24 mouse cellular contexts compared by ENCODE assay signal in the genomic region with DNA sequence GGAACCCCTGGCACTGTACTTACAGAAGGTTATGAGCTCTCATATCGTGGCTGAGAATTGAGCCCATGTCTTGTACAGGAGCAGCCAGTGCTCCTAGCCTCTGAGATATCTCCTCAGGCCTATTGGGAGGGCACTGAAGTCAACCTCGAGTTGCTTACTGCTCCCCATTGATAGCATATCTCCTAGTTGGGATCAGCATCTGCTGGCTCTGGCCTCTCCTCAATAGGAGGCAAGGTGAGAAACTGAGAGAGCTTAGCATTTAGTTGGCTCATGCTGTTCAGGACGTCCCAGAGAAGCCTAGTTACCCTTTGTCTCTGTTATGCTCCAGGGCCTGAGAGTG. TPM values are rescaled to one million over a fixed set of nuclear protein-coding genes. Genes with fewer than 3 reads are reported as not detected.
DNase-seq lines count a peak whose midpoint lies in the region; ATAC-seq and TF ChIP-seq lines count a peak whose summit lies in the region.
"Had no signal": no experiment of that assay in that cellular context is flagged by ENCODE, and none has a peak within 500 bp of the region (broad histone marks: within the 10 kb centered on the region; RNA-seq: fewer than 3 reads in every experiment).

No protein-coding gene starts in this region.

- H3K4me2 ChIP-seq in kidney, embryonic 15.5 days, result no peak overlapping the region
- H3K4me2 ChIP-seq in liver, embryonic 14.5 days (ENCODE audit: low read depth), result peak overlapping the region; percentile 61
- H3K4me2 ChIP-seq: embryonic facial prominence, embryonic 13.5 days; heart, embryonic 13.5 days; limb, embryonic 12.5 days; lung, embryonic 14.5 days; midbrain, embryonic 13.5 days; neural tube, embryonic 13.5 days had no signal

- no peak for DNase-seq in kidney, postnatal 36 days
- DNase-seq in liver, embryonic 14.5 days (ENCODE audit: low read depth in 3 of 3, low spot score in 3 of 3), result peak in 1 of 3 experiments; percentile 63
- DNase-seq in cerebellum, adult 11 months, result no peak
- DNase-seq in heart, postnatal 36 days, result no peak
- no peak for DNase-seq in left cerebral cortex, postnatal 36 days (ENCODE audit: low spot score in 2 of 2)
- DNase-seq: cerebellum, adult 9-10 months; heart, postnatal 4 days; kidney, adult 18-20 months; kidney, postnatal 14 days; lung, embryonic 14.5 days; lung, postnatal 36 days; spleen, adult 18-20 months had no signal

- peaks cover 34% of the 10 kb centered on the region for H3K4me1 ChIP-seq in kidney, embryonic 15.5 days
- H3K4me1 ChIP-seq in erythroblast, embryonic 14.5 days (ENCODE audit: control insufficient read depth), result peaks cover 64% of the 10 kb centered on the region
- peaks cover 37 to 39% of the 10 kb centered on the region in 2 experiments for H3K4me1 ChIP-seq in liver, embryonic 14.5 days (replicated peaks; ENCODE audit: control insufficient read depth in 2 of 2, insufficient read depth in 2 of 2, low read length in 1 of 2)

- no peak overlapping the region for H3K4me3 ChIP-seq in kidney, embryonic 15.5 days (replicated peaks)
- peak overlapping the region; percentile 6 for H3K4me3 ChIP-seq in erythroblast, embryonic 14.5 days (replicated peaks)
- H3K4me3 ChIP-seq in liver, embryonic 14.5 days (ENCODE audit: insufficient read depth in 1 of 2, low read depth in 2 of 2, low read length in 2 of 2), result peak overlapping the region in 1 of 2 experiments; percentile 3; a peak in 1 of 4 replicates
- H3K4me3 ChIP-seq: embryonic facial prominence, embryonic 13.5 days; forebrain, embryonic 10.5 days; heart, embryonic 13.5 days; left cerebral cortex, adult 2 months; limb, embryonic 12.5 days; midbrain, embryonic 13.5 days; neural tube, embryonic 13.5 days had no signal

- no peaks in the 10 kb centered on the region; the same call in 1 of the 2 replicates for H3K9me3 ChIP-seq in kidney, embryonic 15.5 days (replicated peaks)
- no peaks in the 10 kb centered on the region for H3K9me3 ChIP-seq in erythroblast, embryonic 14.5 days (ENCODE audit: control insufficient read depth, low read length)
- H3K9me3 ChIP-seq in liver, embryonic 14.5 days (ENCODE audit: control insufficient read depth, low read length), result no peaks in the 10 kb centered on the region
- H3K9me3 ChIP-seq: embryonic facial prominence, embryonic 13.5 days; forebrain, embryonic 10.5 days; heart, embryonic 13.5 days; midbrain, embryonic 13.5 days had no signal

- 0 out of 2 replicates have a peak, but pooled peaks have one; percentile 22 for ATAC-seq in kidney, embryonic 15.5 days (replicated peaks; ENCODE audit: low FRiP score)
- ATAC-seq in liver, embryonic 14.5 days (ENCODE audit: insufficient read depth), result peak; percentile 97
- 0 out of 2 replicates have a peak, but pooled peaks have one; percentile 7 for ATAC-seq in monocyte, adult 5-6 weeks (replicated peaks; ENCODE audit: insufficient number of reproducible peaks, low FRiP score, low TSS enrichment, poor library complexity, severe bottlenecking)
- ATAC-seq: hindbrain, embryonic 16.5 days; midbrain, embryonic 13.5 days had no signal

- peak; percentile 91 for TF ChIP-seq EP300 in liver, embryonic 14.5 days (IDR thresholded peaks at IDR 0.05; ENCODE audit: low read depth)

- 82% methylated on average over 3 of the region's 3 CpGs for WGBS in kidney, embryonic 15.5 days
- WGBS in liver, embryonic 14.5 days (ENCODE audit: insufficient replicate concordance), result 12% methylated on average over 3 of the region's 3 CpGs

- H3K27ac ChIP-seq in kidney, embryonic 15.5 days, result 0 out of 2 replicates have a peak overlapping the region, but pooled peaks have one; percentile 19
- peak overlapping the region; percentile 83 for H3K27ac ChIP-seq in liver, embryonic 14.5 days
- H3K27ac ChIP-seq: embryonic facial prominence, embryonic 13.5 days; forebrain, embryonic 10.5 days; heart, embryonic 13.5 days; left cerebral cortex, adult 2 months; limb, embryonic 12.5 days; midbrain, embryonic 13.5 days; neural tube, embryonic 13.5 days had no signal

- TF ChIP-seq CTCF in liver, embryonic 14.5 days (IDR thresholded peaks at IDR 0.05; ENCODE audit: low read depth), result no peak

- no peaks in the 10 kb centered on the region for H3K27me3 ChIP-seq in kidney, embryonic 15.5 days
- H3K27me3 ChIP-seq in erythroblast, embryonic 14.5 days (ENCODE audit: control insufficient read depth), result no peaks in the 10 kb centered on the region
- no peaks in the 10 kb centered on the region for H3K27me3 ChIP-seq in liver, embryonic 14.5 days (ENCODE audit: control insufficient read depth, insufficient read depth, low read length)
- H3K27me3 ChIP-seq: CH12.LX; embryonic facial prominence, embryonic 13.5 days; heart, embryonic 13.5 days; limb, embryonic 12.5 days; midbrain, embryonic 13.5 days; neural tube, embryonic 13.5 days had no signal

- intact Hi-C loops in heart, postnatal 36 days (cut with DNase I), result no loop called here
- intact Hi-C loops in left cerebral cortex, postnatal 36 days (cut with DNase I), result no loop called here

- H3K36me3 ChIP-seq in kidney, embryonic 15.5 days, result peaks cover 12% of the 10 kb centered on the region; the same call in 1 of the 2 replicates
- H3K36me3 ChIP-seq in erythroblast, embryonic 14.5 days (ENCODE audit: control insufficient read depth), result peaks cover 26% of the 10 kb centered on the region
- H3K36me3 ChIP-seq in liver, embryonic 14.5 days (replicated peaks; ENCODE audit: control insufficient read depth, insufficient read depth, low read depth), result no peaks in the 10 kb centered on the region
- H3K36me3 ChIP-seq: heart, embryonic 13.5 days; midbrain, embryonic 13.5 days had no signal

- H3K9ac ChIP-seq in kidney, embryonic 15.5 days, result no peak overlapping the region
- peak overlapping the region; percentile 52 for H3K9ac ChIP-seq in liver, embryonic 14.5 days (replicated peaks)
- H3K9ac ChIP-seq: embryonic facial prominence, embryonic 13.5 days; heart, embryonic 13.5 days; limb, embryonic 12.5 days; lung, embryonic 14.5 days; midbrain, embryonic 13.5 days; neural tube, embryonic 13.5 days had no signal

RNA-seq across cellular contexts. Expression of a gene that starts 49.0 kb away (rescaled TPM):
- polyA plus RNA-seq in kidney, embryonic 15.5 days (2015; fragmentation: Nextera tagmentation; extraction: Ambion mirVana), result 13.8 and 14.1 TPM in 2 replicates
- 0.06 TPM in 1 of 2 replicates, not detected in the other for polyA plus RNA-seq in erythroblast, embryonic 14.5 days (2012)
- polyA plus RNA-seq in liver, embryonic 14.5 days (2012; rRNA removed), result 1.9 and 2.0 TPM in 2 replicates
- 2.6 and 3.0 TPM in 2 replicates for polyA plus RNA-seq in liver, embryonic 14.5 days (2014; fragmentation: Nextera tagmentation; extraction: Ambion mirVana)
- 8.4 to 11.4 TPM (median 11.3 TPM) in 3 replicates for total RNA-seq in monocyte, adult 5-6 weeks (2017)
- total RNA-seq in heart, postnatal 36 days (2021), result 1 to 10 TPM; 7.5 to 8.1 TPM
- total RNA-seq in left cerebral cortex, postnatal 36 days (2021), result 10 to 100 TPM; 36.2 to 38.2 TPM

Comparison
In these comparisons a context has a peak if more than half of its experiments do, and no peak if none do; other contexts are left out.
1. ATAC-seq: peak in every context shown above with its lines; median percentile 97 in liver, embryonic 14.5 days; 22 in kidney, embryonic 15.5 days; 7 in monocyte, adult 5-6 weeks.